Mouse (Mus musculus): Measurements from ENCODE around the gene Stard7. TPM values are rescaled to one million over a fixed set of nuclear protein-coding genes. Genes with fewer than 3 reads are reported as not detected.
"Not testable (repeated sequence)": the region's sequence is repeated elsewhere in the genome, so short reads cannot be mapped to it uniquely, and the experiment has no call there.

The Stard7 gene
- total and polyA plus RNA-seq, 2 experiments from 2014 or later = 110 to 178 TPM

- 0 out of 2 replicates have a peak, but pooled peaks cover 3% of the 10 kb centered on the region for H3K4me1 ChIP-seq (ENCODE audit: insufficient read depth)
- H3K4me3 ChIP-seq (ENCODE audit: low read depth, low read length) = no peak overlapping the region
- ATAC-seq (no peak), DNase-seq (no peak)
- no peak overlapping the region for H3K9ac ChIP-seq
- H3K27me3 ChIP-seq (ENCODE audit: insufficient read depth, low read length) = no peaks in the 10 kb centered on the region
- 76% methylated on average over 5 of the region's 5 CpGs for WGBS
- no peak overlapping the region for H3K27ac ChIP-seq (ENCODE audit: low read depth, low read length)
- H3K4me2 ChIP-seq (ENCODE audit: low read depth) = no peak overlapping the region
- TF ChIP-seq CTCF (IDR thresholded peaks at IDR 0.05; ENCODE audit: low read depth) = no peak
- H3K9me3 ChIP-seq (ENCODE audit: low read length) = no peaks in the 10 kb centered on the region
- H3K36me3 ChIP-seq (ENCODE audit: insufficient read depth) = no peaks in the 10 kb centered on the region
Observed at GRCm38 (mm10) chr2:127275551-127276320, 5.7 kb downstream of the Stard7 start.

- Histone ChIP-seq H3K27me3 (ENCODE audit: insufficient read depth, low read length) (no peaks in the 10 kb centered on the region), H3K27ac (ENCODE audit: low read depth, low read length) (no peak overlapping the region), H3K9me3 (ENCODE audit: low read length) (no peaks in the 10 kb centered on the region), H3K4me3 (ENCODE audit: low read depth, low read length) (no peak overlapping the region), H3K36me3 (ENCODE audit: insufficient read depth) (no peaks in the 10 kb centered on the region), H3K4me2 (ENCODE audit: low read depth) (no peak overlapping the region), H3K4me1 (ENCODE audit: insufficient read depth) (no peaks in the 10 kb centered on the region), H3K9ac (no peak overlapping the region)
- no peak for ATAC-seq
- no peak for DNase-seq
- TF ChIP-seq CTCF (IDR thresholded peaks at IDR 0.05; ENCODE audit: low read depth) = no peak
Observed at GRCm38 (mm10) chr2:127278162-127278561, 8.1 kb downstream of the Stard7 start.

GRCm38 (mm10) chr2:127292250-127292649 is 22.2 kb downstream of the Stard7 start:
- no peak overlapping the region for H3K4me2 ChIP-seq (ENCODE audit: low read depth)
- no peaks in the 10 kb centered on the region for H3K9me3 ChIP-seq (ENCODE audit: low read length)
- no peak overlapping the region for H3K9ac ChIP-seq
- no peak overlapping the region for H3K4me3 ChIP-seq (ENCODE audit: low read depth, low read length)
- no peak for ATAC-seq
- no peak overlapping the region for H3K27ac ChIP-seq (ENCODE audit: low read depth, low read length)
- no peak for DNase-seq
- H3K36me3 ChIP-seq (ENCODE audit: insufficient read depth) = peaks cover 66% of the 10 kb centered on the region
- no peaks in the 10 kb centered on the region for H3K27me3 ChIP-seq (ENCODE audit: insufficient read depth, low read length)
- 89% methylated on average over 4 of the region's 4 CpGs for WGBS
- H3K4me1 ChIP-seq (ENCODE audit: insufficient read depth) = no peaks in the 10 kb centered on the region
- no peak for TF ChIP-seq CTCF (IDR thresholded peaks at IDR 0.05; ENCODE audit: low read depth)

- 96% methylated on average over 7 of the region's 7 CpGs for WGBS
- H3K27ac ChIP-seq (ENCODE audit: low read depth, low read length) = no peak overlapping the region
- H3K27me3 ChIP-seq (ENCODE audit: insufficient read depth, low read length) = no peaks in the 10 kb centered on the region
- no peak overlapping the region for H3K4me3 ChIP-seq (ENCODE audit: low read depth, low read length)
- H3K9ac ChIP-seq = no peak overlapping the region
- no peak for TF ChIP-seq CTCF (IDR thresholded peaks at IDR 0.05; ENCODE audit: low read depth)
- ATAC-seq (no peak), DNase-seq (no peak)
- peaks cover 84% of the 10 kb centered on the region for H3K36me3 ChIP-seq (ENCODE audit: insufficient read depth)
- H3K9me3 ChIP-seq (ENCODE audit: low read length) = no peaks in the 10 kb centered on the region
- H3K4me1 ChIP-seq (ENCODE audit: insufficient read depth) = no peaks in the 10 kb centered on the region
- no peak overlapping the region for H3K4me2 ChIP-seq (ENCODE audit: low read depth)
Observed at GRCm38 (mm10) chr2:127297001-127297805, 27.2 kb downstream of the Stard7 start.

- H3K4me2 ChIP-seq (ENCODE audit: low read depth) = no peak overlapping the region
- 90% methylated on average over 1 of the region's 1 CpGs for WGBS
- H3K27ac ChIP-seq (ENCODE audit: low read depth, low read length) = no peak overlapping the region
- H3K27me3 ChIP-seq (ENCODE audit: insufficient read depth, low read length) = no peaks in the 10 kb centered on the region
- H3K9ac ChIP-seq = no peak overlapping the region
- ATAC-seq (no peak), DNase-seq (no peak)
- peaks cover 76% of the 10 kb centered on the region for H3K36me3 ChIP-seq (ENCODE audit: insufficient read depth)
- H3K4me1 ChIP-seq (ENCODE audit: insufficient read depth) = no peaks in the 10 kb centered on the region
- no peak for TF ChIP-seq CTCF (IDR thresholded peaks at IDR 0.05; ENCODE audit: low read depth)
- H3K4me3 ChIP-seq (ENCODE audit: low read depth, low read length) = no peak overlapping the region
- no peaks in the 10 kb centered on the region for H3K9me3 ChIP-seq (ENCODE audit: low read length)
Observed at GRCm38 (mm10) chr2:127298056-127298455, 28.0 kb downstream of the Stard7 start.

DNA sequence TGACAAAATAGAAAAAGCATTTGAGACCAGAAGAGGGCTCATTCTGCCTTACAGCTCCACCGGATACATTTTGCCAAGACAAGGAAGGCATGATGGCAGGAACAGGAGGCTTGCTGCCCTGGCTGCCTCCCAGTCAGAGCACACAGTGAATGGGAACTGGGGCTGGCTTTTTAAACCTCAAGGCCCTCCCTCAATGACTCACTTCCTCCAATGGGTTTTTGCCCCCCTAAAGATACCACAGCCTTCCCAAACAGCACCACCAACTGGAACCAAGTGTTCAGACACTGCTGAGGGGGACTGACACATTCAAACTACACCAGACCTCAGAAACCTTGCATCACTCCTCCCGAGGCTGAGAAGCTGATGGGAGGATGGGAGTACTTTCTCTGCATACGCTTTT is 30.7 kb downstream of the Stard7 start:
- Histone ChIP-seq H3K9me3 (ENCODE audit: low read length) (no peaks in the 10 kb centered on the region), H3K27me3 (ENCODE audit: insufficient read depth, low read length) (no peaks in the 10 kb centered on the region), H3K9ac (no peak overlapping the region), H3K4me1 (ENCODE audit: insufficient read depth) (no peaks in the 10 kb centered on the region), H3K27ac (ENCODE audit: low read depth, low read length) (no peak overlapping the region), H3K4me2 (ENCODE audit: low read depth) (no peak overlapping the region), H3K4me3 (ENCODE audit: low read depth, low read length) (no peak overlapping the region), H3K36me3 (ENCODE audit: insufficient read depth) (peaks cover 58% of the 10 kb centered on the region)
- DNase-seq = no peak
- no peak for ATAC-seq
- no peak for TF ChIP-seq CTCF (IDR thresholded peaks at IDR 0.05; ENCODE audit: low read depth)
- whole genome bisulfite sequencing = 80% methylated on average over 3 of the region's 3 CpGs

DNA sequence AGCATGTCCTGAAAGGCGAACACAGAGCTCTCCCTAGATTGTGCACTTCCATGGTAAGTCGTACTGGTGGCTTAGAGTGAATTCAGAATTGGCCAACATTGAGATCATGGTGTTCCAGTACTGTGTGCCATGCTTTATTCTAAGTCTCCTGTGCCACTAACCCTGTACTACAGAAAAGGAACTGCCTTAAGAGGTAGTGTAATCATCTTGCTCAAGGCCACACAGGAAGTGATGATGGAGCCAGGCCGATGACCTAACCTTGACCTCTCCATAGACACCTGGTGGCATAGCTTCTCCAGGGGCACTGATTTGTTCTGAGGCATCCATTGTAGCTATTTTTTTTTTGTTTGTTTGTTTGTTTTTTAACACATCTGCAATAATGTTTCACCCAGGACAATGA is 31.9 kb downstream of the Stard7 start:
- no peak for TF ChIP-seq CTCF (IDR thresholded peaks at IDR 0.05; ENCODE audit: low read depth)
- H3K4me2 ChIP-seq (ENCODE audit: low read depth) = no peak overlapping the region
- 90% methylated on average over 3 of the region's 3 CpGs for WGBS
- no peaks in the 10 kb centered on the region for H3K4me1 ChIP-seq (ENCODE audit: insufficient read depth)
- no peaks in the 10 kb centered on the region for H3K9me3 ChIP-seq (ENCODE audit: low read length)
- H3K27me3 ChIP-seq (ENCODE audit: insufficient read depth, low read length) = no peaks in the 10 kb centered on the region
- DNase-seq (no peak), ATAC-seq (no peak)
- no peak overlapping the region for H3K4me3 ChIP-seq (ENCODE audit: low read depth, low read length)
- H3K27ac ChIP-seq (ENCODE audit: low read depth, low read length) = no peak overlapping the region
- H3K36me3 ChIP-seq (ENCODE audit: insufficient read depth) = peaks cover 49% of the 10 kb centered on the region
- H3K9ac ChIP-seq = no peak overlapping the region

DNA sequence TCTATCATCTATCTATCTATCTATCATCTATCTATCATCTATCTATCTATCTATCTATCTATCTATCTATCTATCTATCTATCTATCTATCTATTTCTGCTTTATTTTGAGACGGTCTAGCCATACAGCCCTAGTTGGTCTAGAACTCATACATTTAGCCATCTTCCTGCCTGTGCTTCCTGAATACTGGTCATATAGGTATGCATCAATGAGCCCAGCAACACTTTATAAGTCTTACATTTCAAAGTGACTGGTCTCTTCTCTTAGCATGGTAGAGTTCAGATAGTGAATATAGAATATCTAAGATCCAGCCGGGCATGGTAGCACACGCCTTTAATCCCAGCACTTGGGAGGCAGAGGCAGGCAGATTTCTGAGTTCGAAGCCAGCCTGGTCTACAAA is 34.2 kb downstream of the Stard7 start:
- peaks cover 27% of the 10 kb centered on the region for H3K36me3 ChIP-seq (ENCODE audit: insufficient read depth)
- WGBS = 96% methylated on average over 4 of the region's 4 CpGs
- not testable (repeated sequence) for H3K9ac ChIP-seq

More for the DNA sequence above, 34.2 kb downstream of the Stard7 start:
- H3K4me1 ChIP-seq (ENCODE audit: insufficient read depth); H3K27me3 ChIP-seq (ENCODE audit: insufficient read depth, low read length); H3K4me3 ChIP-seq (ENCODE audit: low read depth, low read length); H3K9me3 ChIP-seq (ENCODE audit: low read length); ATAC-seq; H3K4me2 ChIP-seq (ENCODE audit: low read depth); H3K27ac ChIP-seq (ENCODE audit: low read depth, low read length); DNase-seq: not testable (repeated sequence)
